Mouse (Mus musculus) liver, postnatal 0 days (tissue): ENCODE results near the gene Acp2.

Experiments used
- CTCF ChIP-seq: sonication (generic); IDR thresholded peaks from 2 replicates; pipeline ENCODE4 v1.5.1; 2016; ENCODE audit warnings: antibody characterized with exemption, low read depth
- EP300 ChIP-seq: IDR thresholded peaks from 2 replicates; pipeline ENCODE4 v1.6.1; 2016; ENCODE audit warnings: antibody characterized with exemption, low read depth, mild to moderate bottlenecking

- TF ChIP-seq CTCF = no peak
- TF ChIP-seq EP300 = no peak
Observed at GRCm38 (mm10) chr2:91256256-91257125, 53.8 kb downstream of the Acp2 start.
